Mouse (Mus musculus) hematopoietic stem cell, adult 5-6 weeks (primary cell): Measurements from ENCODE around the gene Oprl1. TPM values are rescaled to one million over a fixed set of nuclear protein-coding genes. Genes with fewer than 3 reads are reported as not detected.

Source experiments
- ATAC-seq, 2 experiments: fragments of 125-278 bp in 1 of 2; replicated peaks in 1 of 2; 2 replicates each; pipeline ENCODE4 v1.8.0; 2016 to 2017; ENCODE audit warnings: inconsistent platforms in 2 of 2, mild to moderate bottlenecking in 2 of 2, moderate number of reproducible peaks in 2 of 2, low read depth in 1 of 2, moderate TSS enrichment in 1 of 2; ENCODE audit not compliant: low FRiP score in 2 of 2, poor library complexity in 2 of 2, severe bottlenecking in 2 of 2, insufficient read depth in 1 of 2, low TSS enrichment in 1 of 2
- total RNA-seq: library from RNA; stranded (forward); fragments of 172-1452, 232-1000 nt; gene quantifications from 2 replicates; pipeline ENCODE4 v1.2.3, GENCODE M21; 2017

The Oprl1 gene
- total RNA-seq, 1 experiment from 2014 or later = not detected

GRCm38 (mm10) chr2:181730051-181730450, 15.2 kb downstream of the Oprl1 start:
- ATAC-seq = no peak

DNA sequence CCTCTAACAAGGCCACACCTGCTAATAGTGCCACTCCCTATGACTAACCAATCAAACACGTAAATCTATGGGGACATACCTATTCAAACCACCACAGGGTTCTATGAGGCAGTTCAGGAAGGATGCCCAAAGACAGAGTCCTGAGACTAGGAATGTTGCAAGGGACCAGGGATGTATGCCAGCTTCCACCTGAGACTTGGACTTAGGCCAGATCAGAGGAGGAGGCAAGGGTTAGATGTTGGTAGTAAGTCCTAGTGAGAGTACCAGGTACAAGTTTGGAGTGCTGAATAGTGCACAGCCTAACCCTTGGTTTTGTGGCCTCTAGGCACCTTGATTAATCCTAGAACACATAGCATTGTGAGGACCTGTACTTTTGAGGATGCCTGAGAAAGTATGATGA, 37.8 kb downstream of the Oprl1 start:
- ATAC-seq = no peak

DNA sequence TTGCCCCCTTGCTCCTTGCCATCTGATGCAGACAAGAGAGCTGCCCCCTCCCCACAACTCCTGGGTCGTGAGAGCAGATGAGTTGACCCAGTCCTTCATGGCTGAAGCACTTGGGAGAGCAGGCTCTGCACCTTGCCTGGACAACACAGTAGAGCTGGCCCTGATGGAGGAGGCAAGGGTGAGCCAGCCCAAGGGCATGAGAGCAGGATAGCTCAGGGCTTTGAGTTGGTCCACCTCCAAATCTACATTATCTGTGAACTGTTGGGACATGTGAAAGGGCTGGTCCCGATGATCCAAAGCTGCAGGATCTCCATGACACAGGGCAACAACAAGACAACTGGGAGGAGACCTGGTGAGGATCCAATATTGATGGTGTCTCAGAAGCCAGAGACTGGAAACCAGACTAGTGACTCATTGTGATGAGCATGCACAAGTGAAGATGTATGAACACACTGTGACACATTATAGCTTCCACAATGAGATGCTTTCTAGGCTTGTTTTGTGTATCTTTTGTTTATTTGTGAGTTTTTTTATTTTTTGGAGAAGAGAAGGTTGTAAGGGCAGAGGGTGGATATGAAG, 43.4 kb downstream of the Oprl1 start:
- no peak for ATAC-seq

DNA sequence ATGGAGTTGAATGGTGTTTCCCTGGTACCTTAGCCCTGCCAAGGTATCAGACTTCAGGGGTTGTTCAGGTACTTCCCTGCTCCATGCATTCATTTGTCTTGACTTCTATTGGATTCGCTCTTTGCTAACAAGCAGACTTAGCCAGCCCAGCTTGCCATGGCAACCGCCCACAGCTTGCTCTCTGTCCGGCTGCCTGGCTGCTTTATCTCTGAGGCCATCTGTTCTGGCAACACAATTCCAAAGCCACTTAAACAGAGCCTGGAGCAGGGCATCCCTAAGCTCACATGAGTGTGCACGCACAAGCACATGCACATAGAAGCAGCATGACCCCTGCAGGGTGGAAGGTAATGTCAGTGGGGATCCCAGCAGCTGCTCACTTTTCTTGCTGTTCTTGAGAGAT, 44.2 kb downstream of the Oprl1 start:
- ATAC-seq = no peak

- ATAC-seq = peak in 1 of 2 experiments; percentile 22; a peak in 1 of 4 replicates
These were observed 48.4 kb downstream of the Oprl1 start, which contains the start of gene Myt1 for GRCm38 (mm10) chr2:181763006-181763830. TSS of gene Myt1 (plus strand) at chr2:181763332.

DNA sequence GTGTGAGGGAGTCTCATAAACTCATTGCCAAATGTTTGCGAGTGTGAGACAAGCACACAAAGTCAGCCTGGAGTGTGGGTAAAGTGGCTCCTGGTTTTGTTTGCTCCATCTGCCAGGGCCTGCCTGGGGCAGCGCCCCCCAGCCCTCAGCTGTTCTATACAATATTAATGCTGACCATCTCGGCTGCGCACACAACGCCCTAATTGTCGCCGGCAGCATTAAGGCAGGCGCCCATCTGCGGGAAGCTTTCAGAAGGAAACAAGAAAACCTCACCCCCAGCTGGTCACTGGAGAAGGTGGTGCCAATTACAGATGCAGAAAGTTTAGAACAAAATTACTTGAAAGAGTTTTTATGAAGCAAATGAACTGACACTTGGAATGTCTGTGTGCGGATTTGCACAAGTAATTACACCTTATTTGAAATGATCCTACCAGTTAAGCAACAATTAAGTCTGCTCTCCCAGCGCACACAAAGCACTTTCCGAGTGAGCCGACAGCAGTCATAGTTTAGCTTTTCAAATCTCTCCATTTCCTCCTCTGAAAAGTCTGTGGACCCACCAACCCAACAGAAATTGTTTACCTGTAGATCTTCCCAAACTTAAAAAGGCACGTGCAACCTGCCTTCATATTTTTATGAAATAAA, 49.2 kb downstream of the Oprl1 start:
- ATAC-seq = no peak

DNA sequence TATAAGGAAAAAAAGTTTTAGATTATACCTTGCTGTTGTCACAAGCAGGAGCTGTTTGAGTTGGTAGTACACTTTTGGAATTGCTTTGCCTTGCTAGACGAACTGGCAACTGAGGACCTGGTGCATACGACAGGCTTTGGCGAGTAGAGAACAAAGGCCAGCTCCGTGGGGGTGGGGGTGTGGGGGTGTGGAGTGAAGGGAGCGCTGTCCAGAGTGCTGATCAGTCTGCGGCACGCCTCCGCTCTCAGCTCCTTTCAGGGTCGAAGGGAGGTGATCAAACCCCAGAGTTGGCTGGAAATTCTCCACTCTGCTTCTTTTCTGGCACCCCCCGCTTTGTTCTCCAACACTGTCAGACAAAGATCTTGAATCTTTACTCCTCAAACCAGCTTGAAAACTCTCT, 49.8 kb downstream of the Oprl1 start:
- 0 out of 4 replicates have a peak, but pooled peaks of 1 of the 2 experiments have one; percentile 39 for ATAC-seq

- ATAC-seq = no peak
These were observed 50.4 kb downstream of the Oprl1 start for GRCm38 (mm10) chr2:181765251-181765650.

GRCm38 (mm10) chr2:181766672-181767557, 52.1 kb downstream of the Oprl1 start:
- ATAC-seq = no peak

GRCm38 (mm10) chr2:181768451-181768850, 53.6 kb downstream of the Oprl1 start:
- no peak for ATAC-seq

DNA sequence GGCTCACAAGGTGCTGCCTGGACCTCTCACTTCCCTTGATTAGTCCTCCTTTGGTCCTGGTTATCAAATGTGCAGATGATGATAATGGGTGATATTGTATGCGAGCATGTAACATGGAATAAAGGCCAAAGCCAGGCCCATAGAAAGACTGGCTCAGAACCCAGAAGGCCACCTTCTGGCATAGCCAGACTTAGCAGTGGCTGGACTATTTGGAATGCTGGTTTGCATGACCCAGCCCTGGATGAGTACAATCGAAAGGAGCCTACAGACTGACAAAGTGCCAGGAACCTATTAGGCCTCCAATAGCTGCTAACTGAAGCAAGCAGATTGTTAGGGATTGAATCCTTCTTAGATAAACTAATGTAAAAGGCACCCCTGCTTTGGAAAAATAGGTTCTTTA, 54.6 kb downstream of the Oprl1 start:
- no peak for ATAC-seq

Other genes starting within 250 kb of the Oprl1 start
- not detected in 2 replicates for gene Abhd16b, start 221.8 kb upstream of the Oprl1 start, total RNA-seq
- 118 and 129 TPM in 2 replicates for gene Tpd52l2, start 217.9 kb upstream of the Oprl1 start, total RNA-seq
- gene Dnajc5, start 194.5 kb upstream of the Oprl1 start, total RNA-seq = 36.9 and 43.1 TPM in 2 replicates
- gene Uckl1, start 130.1 kb upstream of the Oprl1 start, total RNA-seq = 66.1 and 82.4 TPM in 2 replicates
- gene Prpf6, start 123.1 kb upstream of the Oprl1 start, total RNA-seq = 74.3 and 120 TPM in 2 replicates
- gene Zfp512b, start 122.2 kb upstream of the Oprl1 start, total RNA-seq = 17.1 and 40.2 TPM in 2 replicates
- 9.0 and 9.2 TPM in 2 replicates for gene Samd10, start 115.8 kb upstream of the Oprl1 start, total RNA-seq
- not detected in 2 replicates for gene Gm29797, start 58.0 kb upstream of the Oprl1 start, total RNA-seq
- 0.25 TPM in 1 of 2 replicates, not detected in the other for gene Sox18, start 43.4 kb upstream of the Oprl1 start, total RNA-seq
- gene Tcea2, start 34.7 kb upstream of the Oprl1 start, total RNA-seq = 9.1 and 22.7 TPM in 2 replicates
- gene Rgs19, start 21.0 kb upstream of the Oprl1 start, total RNA-seq = 89.7 and 90.4 TPM in 2 replicates
- not detected in 2 replicates for gene Lkaaear1, start 16.6 kb upstream of the Oprl1 start, total RNA-seq
- gene Myt1, start 48.3 kb downstream of the Oprl1 start, total RNA-seq = not detected in 2 replicates
- 59.8 and 60.1 TPM in 2 replicates for gene Pcmtd2, start 122.8 kb downstream of the Oprl1 start, total RNA-seq
- gene Polr3k, start 149.3 kb downstream of the Oprl1 start, total RNA-seq = 29.7 and 44.0 TPM in 2 replicates